Mouse (Mus musculus): ENCODE results near the gene Gm45623. TPM values are rescaled to one million over a fixed set of nuclear protein-coding genes. Genes with fewer than 3 reads are reported as not detected.

Gene Gm45623
- polyA plus RNA-seq, 1 experiment from 2014 or later: not detected

DNA sequence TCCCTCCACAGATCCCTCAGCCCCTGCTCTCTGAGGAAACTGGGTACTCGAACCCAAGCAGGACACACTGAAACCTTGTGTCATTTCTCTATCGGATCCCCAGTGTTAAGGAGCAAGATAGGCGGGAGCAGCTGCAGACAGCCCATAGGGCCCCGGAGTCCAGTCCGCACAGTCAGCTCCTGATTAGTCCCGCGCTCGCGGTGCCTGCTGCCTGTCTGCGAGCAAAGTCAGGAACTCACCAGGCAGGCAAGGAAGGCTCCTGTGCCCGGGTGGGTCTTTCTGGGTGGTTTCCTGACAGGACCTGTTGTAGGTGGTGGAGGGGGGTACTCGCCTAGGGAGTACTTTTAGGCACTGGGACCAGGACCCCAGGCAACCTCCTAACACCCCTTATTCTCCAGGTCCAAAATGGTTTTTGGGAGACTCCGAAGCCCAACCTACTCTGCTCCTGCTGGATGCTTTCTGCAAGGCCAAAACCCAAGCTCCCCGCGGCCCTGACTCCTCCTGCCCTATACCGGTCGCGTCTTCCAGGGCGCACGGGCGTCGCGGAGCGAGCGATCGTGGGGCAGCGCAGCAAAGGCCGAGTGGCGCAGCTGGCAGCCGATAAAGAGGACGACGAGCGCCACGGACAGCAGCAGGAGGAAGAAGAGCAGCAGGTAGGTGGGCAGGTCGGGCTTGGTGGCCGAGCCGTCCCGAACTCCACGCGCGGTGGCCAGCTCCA, 994 bp downstream of the Gm45623 start:
- Histone ChIP-seq H3K36me3 (ENCODE audit: control insufficient read depth, insufficient read depth, low read length) (no peaks in the 10 kb centered on the region), H3K27ac (replicated peaks in 1 of 2; ENCODE audit: control insufficient read depth in 1 of 2, insufficient read depth in 1 of 2, low read depth in 2 of 2, low read length in 2 of 2) (no peak overlapping the region), H3K27me3 (ENCODE audit: control insufficient read depth, insufficient read depth, low read length) (peaks cover 54% of the 10 kb centered on the region), H3K9me3 (ENCODE audit: control insufficient read depth, low read length) (no peaks in the 10 kb centered on the region), H3K9ac (ENCODE audit: low read length) (peak overlapping the region; percentile 69), H3K4me2 (ENCODE audit: low read length) (peak overlapping the region; percentile 89), H3K4me3 (ENCODE audit: control insufficient read depth in 1 of 2, insufficient read depth in 1 of 2, low read depth in 1 of 2, low read length in 2 of 2) (peak overlapping the region; percentile 39 to 52), H3K4me1 (ENCODE audit: control insufficient read depth in 2 of 2, insufficient read depth in 2 of 2, low read length in 2 of 2) (peaks cover 10 to 15% of the 10 kb centered on the region in 2 experiments)
- ATAC-seq (ENCODE audit: insufficient number of reproducible peaks, insufficient read depth, low FRiP score, low read depth): no peak
- WGBS: 3% methylated on average over 41 of the region's 41 CpGs

DNA sequence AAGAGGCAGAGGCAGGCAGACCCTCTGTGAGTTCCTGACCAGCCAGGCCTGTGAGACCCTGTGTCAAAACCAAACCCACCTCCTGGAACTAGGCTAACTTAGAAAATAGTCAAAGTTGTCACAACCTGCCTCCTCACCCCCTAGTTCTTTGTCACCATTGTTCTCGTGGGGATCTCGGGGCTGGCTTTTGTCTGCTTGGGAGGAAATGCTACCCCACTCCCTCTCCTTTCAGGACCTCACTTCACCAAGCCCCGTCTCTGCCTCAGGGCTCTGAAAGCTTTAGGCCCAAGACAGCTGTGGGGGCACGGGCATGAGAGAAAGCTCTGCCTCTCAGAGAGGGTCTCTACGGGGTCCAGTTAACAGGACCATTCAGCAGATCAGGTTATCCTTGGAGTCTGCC, 1.9 kb downstream of the Gm45623 start:
- Histone ChIP-seq H3K4me3 (ENCODE audit: control insufficient read depth in 1 of 2, insufficient read depth in 1 of 2, low read depth in 1 of 2, low read length in 2 of 2) (no peak overlapping the region), H3K4me1 (ENCODE audit: control insufficient read depth in 2 of 2, insufficient read depth in 2 of 2, low read length in 2 of 2) (peaks cover 10 to 18% of the 10 kb centered on the region in 2 experiments), H3K4me2 (ENCODE audit: low read length) (no peak overlapping the region), H3K9me3 (ENCODE audit: control insufficient read depth, low read length) (no peaks in the 10 kb centered on the region), H3K27ac (replicated peaks in 1 of 2; ENCODE audit: control insufficient read depth in 1 of 2, insufficient read depth in 1 of 2, low read depth in 2 of 2, low read length in 2 of 2) (no peak overlapping the region), H3K36me3 (ENCODE audit: control insufficient read depth, insufficient read depth, low read length) (no peaks in the 10 kb centered on the region), H3K9ac (ENCODE audit: low read length) (no peak overlapping the region), H3K27me3 (ENCODE audit: control insufficient read depth, insufficient read depth, low read length) (peaks cover 54% of the 10 kb centered on the region)
- WGBS: 56% methylated on average over 5 of the region's 5 CpGs
- no peak for ATAC-seq (ENCODE audit: insufficient number of reproducible peaks, insufficient read depth, low FRiP score, low read depth)

DNA sequence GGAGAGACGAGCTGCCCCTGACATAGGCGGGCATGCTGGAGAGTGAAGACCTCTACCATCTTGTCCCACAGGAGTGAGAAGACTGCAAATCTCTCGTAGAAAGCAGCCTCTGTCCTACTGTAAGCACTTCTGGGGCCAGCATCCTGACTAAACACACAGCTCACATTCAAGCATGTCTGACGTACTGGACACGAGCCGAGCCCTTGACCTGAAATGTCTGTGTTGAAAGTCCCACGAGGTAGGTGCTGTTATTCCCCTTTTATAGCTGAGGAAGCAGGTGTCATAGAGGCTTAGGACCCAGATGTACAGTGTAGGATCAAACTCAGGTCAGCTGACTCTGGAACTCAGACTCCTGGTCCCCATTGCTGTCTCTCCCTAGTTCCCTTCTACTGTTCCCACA, 4.2 kb downstream of the Gm45623 start:
- peaks cover 2% of the 10 kb centered on the region; the same call in 1 of the 2 replicates for H3K36me3 ChIP-seq (ENCODE audit: control insufficient read depth, insufficient read depth, low read length)
- peaks cover 43% of the 10 kb centered on the region for H3K27me3 ChIP-seq (ENCODE audit: control insufficient read depth, insufficient read depth, low read length)
- no peak overlapping the region for H3K27ac ChIP-seq (replicated peaks in 1 of 2; ENCODE audit: control insufficient read depth in 1 of 2, insufficient read depth in 1 of 2, low read depth in 2 of 2, low read length in 2 of 2)
- H3K4me3 ChIP-seq (ENCODE audit: control insufficient read depth in 1 of 2, insufficient read depth in 1 of 2, low read depth in 1 of 2, low read length in 2 of 2): no peak overlapping the region
- no peak for ATAC-seq (ENCODE audit: insufficient number of reproducible peaks, insufficient read depth, low FRiP score, low read depth)
- WGBS: 81% methylated on average over 7 of the region's 7 CpGs
- no peak overlapping the region for H3K4me2 ChIP-seq (ENCODE audit: low read length)
- peaks cover 8 to 18% of the 10 kb centered on the region in 2 experiments; a peak in 3 of 4 replicates for H3K4me1 ChIP-seq (ENCODE audit: control insufficient read depth in 2 of 2, insufficient read depth in 2 of 2, low read length in 2 of 2)
- H3K9ac ChIP-seq (ENCODE audit: low read length): no peak overlapping the region
- no peaks in the 10 kb centered on the region for H3K9me3 ChIP-seq (ENCODE audit: control insufficient read depth, low read length)

DNA sequence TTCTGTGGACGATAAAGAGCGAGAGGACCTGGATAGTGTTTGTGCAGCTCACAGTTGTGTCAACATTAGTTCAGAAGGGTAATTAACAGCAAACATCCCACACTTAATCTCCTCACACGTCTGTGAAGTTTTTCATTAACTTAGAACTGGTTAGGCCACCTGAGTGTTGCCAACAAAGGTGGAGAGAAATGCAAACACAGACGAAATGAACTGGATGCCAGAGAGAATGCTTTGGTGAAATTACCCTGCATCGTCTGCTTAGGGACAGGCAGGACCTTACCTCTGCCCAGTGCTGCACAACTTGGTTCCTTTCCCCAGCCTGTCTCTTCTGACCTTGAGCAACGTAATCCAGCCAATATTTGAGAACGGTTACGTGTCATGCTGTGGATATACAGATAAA, 6.1 kb downstream of the Gm45623 start:
- H3K36me3 ChIP-seq (ENCODE audit: control insufficient read depth, insufficient read depth, low read length): peaks cover 8% of the 10 kb centered on the region; the same call in 1 of the 2 replicates
- ATAC-seq (ENCODE audit: insufficient number of reproducible peaks, insufficient read depth, low FRiP score, low read depth): no peak
- H3K4me1 ChIP-seq (ENCODE audit: control insufficient read depth in 2 of 2, insufficient read depth in 2 of 2, low read length in 2 of 2): peaks cover 5 to 6% of the 10 kb centered on the region in 2 experiments; a peak in 3 of 4 replicates
- H3K27me3 ChIP-seq (ENCODE audit: control insufficient read depth, insufficient read depth, low read length): peaks cover 25% of the 10 kb centered on the region
- no peak overlapping the region for H3K4me3 ChIP-seq (ENCODE audit: control insufficient read depth in 1 of 2, insufficient read depth in 1 of 2, low read depth in 1 of 2, low read length in 2 of 2)
- WGBS: 60% methylated on average over 8 of the region's 8 CpGs
- H3K9me3 ChIP-seq (ENCODE audit: control insufficient read depth, low read length): no peaks in the 10 kb centered on the region
- H3K4me2 ChIP-seq (ENCODE audit: low read length): no peak overlapping the region
- no peak overlapping the region for H3K27ac ChIP-seq (replicated peaks in 1 of 2; ENCODE audit: control insufficient read depth in 1 of 2, insufficient read depth in 1 of 2, low read depth in 2 of 2, low read length in 2 of 2)
- H3K9ac ChIP-seq (ENCODE audit: low read length): no peak overlapping the region

DNA sequence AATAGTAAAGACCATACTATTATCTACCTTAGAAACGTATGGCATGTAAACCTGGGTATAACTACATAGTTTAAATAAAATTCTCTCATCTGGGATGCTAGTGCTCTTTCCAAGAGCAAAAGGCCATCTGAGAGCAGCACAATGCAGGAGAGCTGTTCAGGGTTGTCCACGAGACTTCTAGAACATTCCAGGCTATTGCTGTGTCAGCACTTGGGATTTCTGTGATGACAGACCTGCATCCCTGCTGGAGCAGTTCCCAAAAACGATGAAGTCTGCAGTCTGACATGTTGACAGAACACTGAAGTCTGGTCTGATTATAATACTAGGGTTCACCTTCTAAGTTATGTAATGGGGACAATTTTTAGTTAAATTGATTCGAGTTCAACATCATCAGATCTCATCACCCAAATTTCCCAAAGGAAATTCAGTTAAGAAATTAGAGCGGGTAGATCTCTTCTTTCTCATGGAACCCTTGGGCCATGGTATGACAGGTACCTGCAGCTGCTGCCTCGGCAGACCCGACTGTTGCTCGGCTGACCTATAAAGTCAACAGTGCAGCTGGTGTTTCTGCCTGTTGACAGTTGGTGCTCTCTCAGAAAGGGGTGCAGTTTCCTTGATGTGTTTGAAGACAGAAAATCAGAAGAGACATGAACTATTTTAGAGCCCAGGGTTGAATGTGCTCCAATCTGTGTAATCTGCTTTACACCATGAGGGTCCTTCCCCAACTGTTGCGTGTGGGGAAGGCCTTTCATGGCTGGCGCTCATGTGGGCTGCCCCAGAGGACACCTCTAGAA, 6.7 kb downstream of the Gm45623 start:
- Histone ChIP-seq H3K9me3 (ENCODE audit: control insufficient read depth, low read length) (no peaks in the 10 kb centered on the region), H3K4me1 (ENCODE audit: control insufficient read depth in 2 of 2, insufficient read depth in 2 of 2, low read length in 2 of 2) (peaks cover 0 to 3% of the 10 kb centered on the region in 2 experiments; a peak in 1 of 4 replicates), H3K27ac (replicated peaks in 1 of 2; ENCODE audit: control insufficient read depth in 1 of 2, insufficient read depth in 1 of 2, low read depth in 2 of 2, low read length in 2 of 2) (no peak overlapping the region), H3K4me2 (ENCODE audit: low read length) (no peak overlapping the region), H3K4me3 (ENCODE audit: control insufficient read depth in 1 of 2, insufficient read depth in 1 of 2, low read depth in 1 of 2, low read length in 2 of 2) (no peak overlapping the region), H3K9ac (ENCODE audit: low read length) (no peak overlapping the region), H3K27me3 (ENCODE audit: control insufficient read depth, insufficient read depth, low read length) (peaks cover 19% of the 10 kb centered on the region), H3K36me3 (ENCODE audit: control insufficient read depth, insufficient read depth, low read length) (peaks cover 8% of the 10 kb centered on the region; the same call in 1 of the 2 replicates)
- whole genome bisulfite sequencing: 66% methylated on average over 10 of the region's 10 CpGs
- ATAC-seq (ENCODE audit: insufficient number of reproducible peaks, insufficient read depth, low FRiP score, low read depth): no peak

DNA sequence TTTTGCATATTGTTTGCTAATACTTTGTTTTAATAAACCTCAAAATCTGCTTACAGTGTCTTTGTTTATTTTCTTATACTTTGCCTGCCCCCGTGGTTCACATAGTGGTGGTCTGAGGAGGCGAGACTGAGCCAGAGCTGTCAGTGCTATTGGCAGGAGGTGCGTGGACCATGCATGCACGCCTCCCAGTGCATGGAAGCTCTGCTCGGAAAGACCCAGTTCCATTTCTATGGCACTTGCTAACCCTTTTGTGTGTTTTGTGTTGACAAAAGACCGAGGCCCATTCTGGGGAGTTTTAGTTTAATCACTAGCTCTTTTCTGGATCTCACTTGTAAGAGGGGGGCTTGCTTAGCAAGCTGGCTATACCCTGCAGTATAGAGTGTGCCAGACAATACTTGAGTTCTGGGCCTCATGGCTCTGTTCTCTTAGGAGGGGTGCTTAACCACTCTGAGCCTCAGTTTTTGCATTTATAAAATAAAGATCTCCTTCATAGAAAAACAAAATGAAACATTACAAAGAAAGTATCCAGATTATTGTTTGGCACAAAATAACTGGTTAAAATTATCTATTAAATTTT, 11.2 kb downstream of the Gm45623 start:
- Histone ChIP-seq H3K4me2 (ENCODE audit: low read length) (no peak overlapping the region), H3K9me3 (ENCODE audit: control insufficient read depth, low read length) (no peaks in the 10 kb centered on the region), H3K9ac (ENCODE audit: low read length) (no peak overlapping the region), H3K4me3 (ENCODE audit: control insufficient read depth in 1 of 2, insufficient read depth in 1 of 2, low read depth in 1 of 2, low read length in 2 of 2) (no peak overlapping the region), H3K27me3 (ENCODE audit: control insufficient read depth, insufficient read depth, low read length) (no peaks in the 10 kb centered on the region), H3K36me3 (ENCODE audit: control insufficient read depth, insufficient read depth, low read length) (peaks cover 43% of the 10 kb centered on the region), H3K4me1 (ENCODE audit: control insufficient read depth in 2 of 2, insufficient read depth in 2 of 2, low read length in 2 of 2) (0 out of 4 replicates have a peak, but pooled peaks cover 0 to 2% of the 10 kb centered on the region in 2 experiments), H3K27ac (replicated peaks in 1 of 2; ENCODE audit: control insufficient read depth in 1 of 2, insufficient read depth in 1 of 2, low read depth in 2 of 2, low read length in 2 of 2) (no peak overlapping the region)
- ATAC-seq (ENCODE audit: insufficient number of reproducible peaks, insufficient read depth, low FRiP score, low read depth): no peak
- 86% methylated on average over 6 of the region's 6 CpGs for WGBS

DNA sequence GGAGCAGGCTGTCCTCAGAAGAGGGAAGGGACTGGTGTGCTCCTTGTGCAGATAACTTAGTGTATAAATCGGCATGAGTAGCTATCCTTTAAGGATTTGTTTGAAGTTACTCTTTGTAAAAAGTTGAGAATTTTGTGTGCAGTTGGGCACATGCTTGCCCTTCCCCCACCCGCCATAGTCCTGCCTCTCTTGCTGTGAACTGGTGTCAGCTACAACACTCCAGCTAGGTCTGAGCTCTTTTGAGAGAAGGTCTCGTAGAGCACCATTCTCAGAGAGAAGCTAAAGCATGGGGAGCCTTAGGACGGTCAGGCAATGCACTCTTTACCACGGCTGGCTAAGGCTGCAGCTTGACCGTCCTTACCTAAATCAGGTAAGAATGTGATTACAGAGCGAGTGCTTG, 11.9 kb downstream of the Gm45623 start:
- no peak overlapping the region for H3K4me2 ChIP-seq (ENCODE audit: low read length)
- peaks cover 50% of the 10 kb centered on the region for H3K36me3 ChIP-seq (ENCODE audit: control insufficient read depth, insufficient read depth, low read length)
- no peaks in the 10 kb centered on the region for H3K27me3 ChIP-seq (ENCODE audit: control insufficient read depth, insufficient read depth, low read length)
- H3K9ac ChIP-seq (ENCODE audit: low read length): no peak overlapping the region
- 82% methylated on average over 7 of the region's 7 CpGs for WGBS
- no peak overlapping the region for H3K4me3 ChIP-seq (ENCODE audit: control insufficient read depth in 1 of 2, insufficient read depth in 1 of 2, low read depth in 1 of 2, low read length in 2 of 2)
- no peaks in the 10 kb centered on the region for H3K9me3 ChIP-seq (ENCODE audit: control insufficient read depth, low read length)
- H3K27ac ChIP-seq (replicated peaks in 1 of 2; ENCODE audit: control insufficient read depth in 1 of 2, insufficient read depth in 1 of 2, low read depth in 2 of 2, low read length in 2 of 2): no peak overlapping the region
- ATAC-seq (ENCODE audit: insufficient number of reproducible peaks, insufficient read depth, low FRiP score, low read depth): no peak
- no peaks in the 10 kb centered on the region for H3K4me1 ChIP-seq (ENCODE audit: control insufficient read depth in 2 of 2, insufficient read depth in 2 of 2, low read length in 2 of 2)

Data from heart, embryonic 14.5 days (tissue).